Mouse (Mus musculus): ENCODE data around the gene Spock1. TPM values are rescaled to one million over a fixed set of nuclear protein-coding genes. Genes with fewer than 3 reads are reported as not detected.

The Spock1 gene
- polyA plus RNA-seq, 1 experiment from 2014 or later = 1.1 TPM

DNA sequence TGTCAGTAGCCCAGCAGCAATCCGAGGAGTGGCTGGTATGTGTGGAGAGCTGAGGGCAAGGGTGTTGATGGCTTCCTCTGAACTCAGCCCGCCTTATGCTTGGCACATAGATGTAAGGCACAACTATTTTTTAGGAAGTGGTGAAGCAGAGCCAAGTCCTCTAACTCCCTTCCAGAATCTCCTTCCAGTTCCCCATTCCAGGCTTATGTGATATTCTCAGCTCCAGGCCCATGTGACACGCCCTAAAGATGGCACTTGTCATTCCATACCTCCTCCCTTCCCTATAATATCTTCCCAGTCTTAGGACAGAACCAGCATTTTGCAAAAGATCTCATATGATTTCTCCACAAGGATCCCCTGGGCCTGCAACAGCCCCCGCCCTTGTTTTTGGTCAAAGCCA is 277.6 kb downstream of the Spock1 start:
- no peak for ATAC-seq
- no peak overlapping the region for H3K4me2 ChIP-seq (replicated peaks; ENCODE audit: low read depth)
- H3K27me3 ChIP-seq (replicated peaks; ENCODE audit: control insufficient read depth, insufficient read depth, low read length) = no peaks in the 10 kb centered on the region
- H3K4me1 ChIP-seq (replicated peaks; ENCODE audit: control insufficient read depth, insufficient read depth, low read length) = no peaks in the 10 kb centered on the region
- H3K4me3 ChIP-seq (ENCODE audit: low read depth, low read length) = no peak overlapping the region
- no peaks in the 10 kb centered on the region for H3K36me3 ChIP-seq (ENCODE audit: control insufficient read depth, insufficient read depth)
- no peak overlapping the region for H3K9ac ChIP-seq (ENCODE audit: low read depth, low read length)
- no peaks in the 10 kb centered on the region for H3K9me3 ChIP-seq (ENCODE audit: control insufficient read depth)
- H3K27ac ChIP-seq (ENCODE audit: low read depth, low read length) = no peak overlapping the region
- TF ChIP-seq CTCF (IDR thresholded peaks at IDR 0.05; ENCODE audit: low read depth) = no peak
- WGBS = 82% methylated on average over 4 of the region's 4 CpGs

DNA sequence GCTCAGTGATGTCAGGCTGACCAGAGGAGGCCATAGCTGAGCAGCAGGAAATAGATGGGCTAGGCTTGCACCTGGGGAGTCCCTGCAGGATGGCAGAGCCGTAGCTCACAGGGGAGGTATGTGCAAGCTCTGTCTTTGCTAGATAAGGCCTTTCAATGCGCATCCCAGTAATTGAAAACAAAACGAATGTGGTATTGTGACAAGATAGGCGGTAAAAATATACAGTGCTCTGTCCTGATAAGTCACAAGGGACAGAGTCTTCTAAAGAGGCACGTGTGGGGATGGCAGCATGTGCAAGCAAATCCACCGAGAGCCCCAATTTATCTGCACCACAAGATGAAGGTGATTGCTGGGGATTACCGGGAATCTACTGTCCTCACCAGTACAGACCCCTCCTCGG is 279.9 kb downstream of the Spock1 start:
- 65% methylated on average over 8 of the region's 8 CpGs for WGBS
- no peak for TF ChIP-seq CTCF (IDR thresholded peaks at IDR 0.05; ENCODE audit: low read depth)
- no peak for ATAC-seq

DNA sequence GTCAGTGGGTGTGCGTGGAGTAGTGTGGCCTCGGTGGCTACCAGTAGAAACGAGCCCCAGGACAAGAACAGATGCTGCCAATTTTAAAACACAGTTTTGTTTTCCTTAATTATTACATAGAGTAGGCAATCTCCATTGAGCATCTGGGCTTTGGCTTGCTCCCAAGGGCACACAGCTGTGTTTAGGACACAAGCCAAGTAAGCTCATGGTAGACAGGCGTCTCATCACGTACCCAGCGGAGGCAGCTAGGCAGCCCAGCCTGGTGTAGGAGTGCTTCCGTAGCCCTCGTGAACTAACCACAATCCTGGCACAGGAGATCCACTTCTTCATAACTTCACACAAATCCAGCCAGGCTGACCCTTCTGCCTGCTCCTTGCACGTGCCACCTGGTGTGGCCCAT is 281.7 kb downstream of the Spock1 start:
- no peak for TF ChIP-seq CTCF (IDR thresholded peaks at IDR 0.05; ENCODE audit: low read depth)
- WGBS = 70% methylated on average over 9 of the region's 9 CpGs
- no peak overlapping the region for H3K27ac ChIP-seq (ENCODE audit: low read depth, low read length)
- H3K36me3 ChIP-seq (ENCODE audit: control insufficient read depth, insufficient read depth) = no peaks in the 10 kb centered on the region
- no peak overlapping the region for H3K4me3 ChIP-seq (ENCODE audit: low read depth, low read length)
- no peak overlapping the region for H3K9ac ChIP-seq (ENCODE audit: low read depth, low read length)
- no peaks in the 10 kb centered on the region for H3K9me3 ChIP-seq (ENCODE audit: control insufficient read depth)
- no peaks in the 10 kb centered on the region for H3K4me1 ChIP-seq (replicated peaks; ENCODE audit: control insufficient read depth, insufficient read depth, low read length)
- ATAC-seq = no peak
- H3K27me3 ChIP-seq (replicated peaks; ENCODE audit: control insufficient read depth, insufficient read depth, low read length) = no peaks in the 10 kb centered on the region
- H3K4me2 ChIP-seq (replicated peaks; ENCODE audit: low read depth) = no peak overlapping the region

More for the DNA sequence above, 279.9 kb downstream of the Spock1 start:
- Histone ChIP-seq H3K27ac (ENCODE audit: low read depth, low read length) (no peak overlapping the region), H3K9me3 (ENCODE audit: control insufficient read depth) (no peaks in the 10 kb centered on the region), H3K27me3 (replicated peaks; ENCODE audit: control insufficient read depth, insufficient read depth, low read length) (no peaks in the 10 kb centered on the region), H3K4me2 (replicated peaks; ENCODE audit: low read depth) (no peak overlapping the region), H3K36me3 (ENCODE audit: control insufficient read depth, insufficient read depth) (no peaks in the 10 kb centered on the region), H3K9ac (ENCODE audit: low read depth, low read length) (no peak overlapping the region), H3K4me3 (ENCODE audit: low read depth, low read length) (no peak overlapping the region), H3K4me1 (replicated peaks; ENCODE audit: control insufficient read depth, insufficient read depth, low read length) (no peaks in the 10 kb centered on the region)

DNA sequence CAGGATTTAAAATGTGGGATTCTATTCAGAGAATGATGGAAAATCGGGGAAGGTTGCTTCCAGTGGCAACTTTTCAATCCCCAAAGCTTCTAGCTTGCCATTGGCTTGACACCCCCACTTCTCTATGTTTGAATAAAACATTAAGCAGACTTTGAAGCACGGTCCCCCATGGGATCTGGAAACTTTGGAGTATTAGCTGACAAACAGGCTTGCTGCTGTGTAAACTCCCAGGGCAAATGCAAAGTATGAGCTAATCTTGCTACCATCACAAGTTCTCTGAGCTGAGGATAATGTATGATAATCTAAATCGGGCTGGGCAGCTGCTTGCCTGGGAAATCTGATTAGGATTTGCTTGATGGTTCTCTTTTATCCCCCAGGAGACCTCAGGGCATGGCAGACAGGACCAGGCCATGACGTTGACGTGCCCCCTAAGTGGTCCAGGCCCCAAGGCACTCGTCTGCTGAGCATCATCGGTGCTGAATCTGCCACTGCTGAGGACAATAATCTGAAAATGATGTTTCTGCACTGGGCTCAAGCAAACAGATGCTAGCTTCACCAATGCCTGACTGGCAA is 284.1 kb downstream of the Spock1 start:
- Histone ChIP-seq H3K4me2 (replicated peaks; ENCODE audit: low read depth) (no peak overlapping the region), H3K4me3 (ENCODE audit: low read depth, low read length) (no peak overlapping the region), H3K9ac (ENCODE audit: low read depth, low read length) (no peak overlapping the region), H3K4me1 (replicated peaks; ENCODE audit: control insufficient read depth, insufficient read depth, low read length) (no peaks in the 10 kb centered on the region), H3K27ac (ENCODE audit: low read depth, low read length) (no peak overlapping the region), H3K36me3 (ENCODE audit: control insufficient read depth, insufficient read depth) (no peaks in the 10 kb centered on the region), H3K27me3 (replicated peaks; ENCODE audit: control insufficient read depth, insufficient read depth, low read length) (no peaks in the 10 kb centered on the region), H3K9me3 (ENCODE audit: control insufficient read depth) (no peaks in the 10 kb centered on the region)
- WGBS = 55% methylated on average over 7 of the region's 7 CpGs
- ATAC-seq = no peak
- no peak for TF ChIP-seq CTCF (IDR thresholded peaks at IDR 0.05; ENCODE audit: low read depth)

DNA sequence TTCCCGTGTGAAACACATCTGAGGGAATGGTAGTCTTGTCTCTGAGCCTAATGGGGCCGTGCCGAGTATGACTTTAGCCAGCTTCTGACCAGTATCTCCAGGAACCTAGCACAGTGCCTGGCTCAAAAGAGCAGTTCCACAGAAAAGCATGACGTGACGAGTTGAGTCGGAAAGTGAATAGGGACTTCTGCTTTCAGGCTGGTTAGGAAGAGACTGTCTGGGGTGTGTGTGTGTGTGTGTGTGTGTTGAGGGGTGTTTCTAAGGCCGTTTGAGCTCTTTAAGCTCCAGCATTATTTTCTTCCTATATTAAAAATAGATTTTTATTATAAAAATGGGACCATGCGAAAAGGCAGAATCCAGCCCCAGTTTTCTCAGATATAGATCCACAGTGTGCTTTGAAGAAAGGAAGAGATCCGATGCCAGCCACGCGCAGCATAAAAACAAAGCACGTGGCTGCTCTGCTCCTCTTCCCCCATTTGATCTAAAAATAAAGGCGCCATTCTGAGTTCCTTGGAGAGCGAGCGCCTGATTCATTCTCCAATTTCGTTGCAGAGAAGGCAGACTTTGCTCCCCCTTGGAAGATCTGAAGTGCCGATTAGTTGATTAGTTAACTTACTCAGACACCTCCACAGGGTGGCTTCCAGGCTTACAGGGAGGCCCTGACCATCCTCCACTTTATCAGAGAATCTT is 288.9 kb downstream of the Spock1 start:
- H3K4me3 ChIP-seq (ENCODE audit: low read depth, low read length) = no peak overlapping the region
- H3K36me3 ChIP-seq (ENCODE audit: control insufficient read depth, insufficient read depth) = no peaks in the 10 kb centered on the region
- H3K9ac ChIP-seq (ENCODE audit: low read depth, low read length) = no peak overlapping the region
- no peak overlapping the region for H3K4me2 ChIP-seq (replicated peaks; ENCODE audit: low read depth)
- H3K9me3 ChIP-seq (ENCODE audit: control insufficient read depth) = no peaks in the 10 kb centered on the region
- no peaks in the 10 kb centered on the region for H3K4me1 ChIP-seq (replicated peaks; ENCODE audit: control insufficient read depth, insufficient read depth, low read length)
- no peak overlapping the region for H3K27ac ChIP-seq (ENCODE audit: low read depth, low read length)
- 74% methylated on average over 17 of the region's 17 CpGs for WGBS
- no peak for ATAC-seq
- TF ChIP-seq CTCF (IDR thresholded peaks at IDR 0.05; ENCODE audit: low read depth) = no peak
- no peaks in the 10 kb centered on the region for H3K27me3 ChIP-seq (replicated peaks; ENCODE audit: control insufficient read depth, insufficient read depth, low read length)

DNA sequence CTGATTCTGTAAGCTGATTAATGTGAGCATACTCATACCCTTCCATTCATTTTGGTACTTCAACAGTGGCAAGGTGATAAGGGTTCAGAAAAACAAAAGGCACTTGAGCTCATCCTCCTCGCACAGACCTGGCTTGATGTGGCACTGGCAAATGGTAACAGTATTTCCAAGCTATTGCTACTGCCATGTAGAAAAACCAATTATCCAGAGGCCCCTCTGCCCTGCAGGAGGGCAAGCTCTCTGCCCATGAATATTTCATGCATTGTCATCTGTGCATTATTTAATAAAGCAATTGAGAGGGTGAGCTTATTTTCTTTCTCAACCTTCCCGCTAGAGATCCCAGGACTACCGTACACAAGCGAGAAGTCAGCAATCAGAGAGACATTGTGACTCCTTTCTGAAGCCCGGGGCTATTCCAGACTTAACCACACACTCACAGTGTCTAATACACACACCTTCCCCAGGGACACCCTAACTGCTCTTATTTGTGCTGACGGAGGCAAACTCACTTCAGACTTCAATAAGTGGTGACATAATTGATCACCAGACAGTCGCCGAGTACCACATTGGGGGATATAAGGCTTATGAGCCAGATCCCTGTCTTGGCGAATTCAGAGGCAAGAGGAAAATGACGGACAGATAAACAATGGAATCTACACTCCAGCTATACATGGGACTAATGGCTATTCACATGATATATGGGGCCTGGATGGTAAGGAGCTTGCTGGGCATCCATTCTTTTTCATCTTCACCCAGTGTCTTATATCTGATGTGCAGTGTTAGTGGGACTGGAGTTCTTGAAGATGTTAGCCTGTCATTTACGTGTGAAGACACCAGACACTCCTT is 296.6 kb downstream of the Spock1 start:
- WGBS = 81% methylated on average over 11 of the region's 11 CpGs
- Histone ChIP-seq H3K9me3 (ENCODE audit: control insufficient read depth) (0 out of 2 replicates have a peak, but pooled peaks cover 5% of the 10 kb centered on the region), H3K27me3 (replicated peaks; ENCODE audit: control insufficient read depth, insufficient read depth, low read length) (no peaks in the 10 kb centered on the region), H3K9ac (ENCODE audit: low read depth, low read length) (no peak overlapping the region), H3K4me3 (ENCODE audit: low read depth, low read length) (no peak overlapping the region), H3K4me1 (replicated peaks; ENCODE audit: control insufficient read depth, insufficient read depth, low read length) (no peaks in the 10 kb centered on the region), H3K4me2 (replicated peaks; ENCODE audit: low read depth) (no peak overlapping the region), H3K36me3 (ENCODE audit: control insufficient read depth, insufficient read depth) (no peaks in the 10 kb centered on the region), H3K27ac (ENCODE audit: low read depth, low read length) (no peak overlapping the region)
- ATAC-seq = no peak
- no peak for TF ChIP-seq CTCF (IDR thresholded peaks at IDR 0.05; ENCODE audit: low read depth)
